Mouse (Mus musculus): ENCODE results near the gene Mfap3l. TPM values are rescaled to one million over a fixed set of nuclear protein-coding genes. Genes with fewer than 3 reads are reported as not detected.
"Not testable (repeated sequence)": the region's sequence is repeated elsewhere in the genome, so short reads cannot be mapped to it uniquely, and the experiment has no call there.

The Mfap3l gene
- 0.58 and 0.89 TPM in 2 replicates for polyA plus RNA-seq (2015; fragmentation: Nextera tagmentation; extraction: Ambion mirVana)

- H3K36me3 ChIP-seq (ENCODE audit: control insufficient read depth, insufficient read depth): no peaks in the 10 kb centered on the region
- ATAC-seq (replicated peaks; ENCODE audit: extremely low read depth, insufficient read depth, low FRiP score): peak; percentile 99
- H3K9ac ChIP-seq (ENCODE audit: low read length): peak within 1 kb of the TSS; percentile 75
- H3K4me2 ChIP-seq (ENCODE audit: low read depth, low read length): peak within 1 kb of the TSS; percentile 99
- peak within 1 kb of the TSS; percentile 61 for H3K27ac ChIP-seq (ENCODE audit: low read length)
- no peaks in the 10 kb centered on the region for H3K9me3 ChIP-seq (replicated peaks; ENCODE audit: control insufficient read depth, low read length)
- peak within 1 kb of the TSS; percentile 73 for H3K4me3 ChIP-seq (ENCODE audit: low read length)
- peaks cover 9% of the 10 kb centered on the region; the same call in 1 of the 2 replicates for H3K4me1 ChIP-seq (ENCODE audit: control insufficient read depth, insufficient read depth, low read length)
- under 1% methylated on average over 57 of the region's 60 CpGs for WGBS
- H3K27me3 ChIP-seq (ENCODE audit: control insufficient read depth, insufficient read depth, low read length): peaks cover 16% of the 10 kb centered on the region
Observed at GRCm38 (mm10) chr8:60632250-60632932, at the start of gene Mfap3l. Mfap3l (plus strand) TSS chr8:60632827.

DNA sequence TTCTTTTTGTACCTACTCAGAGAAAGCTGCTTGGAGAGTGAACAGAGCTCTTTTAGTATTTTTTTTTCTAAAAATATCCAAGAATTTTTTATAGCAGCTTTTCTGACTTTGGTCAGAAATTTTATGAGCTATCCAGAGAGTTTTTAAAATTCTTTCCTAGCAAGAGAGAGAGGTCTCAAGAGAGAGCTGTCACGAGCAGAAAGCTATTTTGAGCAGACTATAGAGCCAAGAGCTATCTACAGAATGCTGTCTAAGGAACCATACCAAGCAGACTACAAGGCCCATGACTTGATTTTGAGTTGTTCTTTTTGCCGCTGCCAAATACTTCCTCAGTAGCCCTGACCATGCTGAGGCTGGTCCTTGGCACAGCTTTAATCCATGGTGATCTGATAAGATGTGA lies 49.3 kb upstream of the Mfap3l start:
- Histone ChIP-seq H3K36me3 (ENCODE audit: control insufficient read depth, insufficient read depth) (no peaks in the 10 kb centered on the region), H3K4me2 (ENCODE audit: low read depth, low read length) (no peak overlapping the region), H3K9me3 (replicated peaks; ENCODE audit: control insufficient read depth, low read length) (no peaks in the 10 kb centered on the region), H3K4me3 (ENCODE audit: low read length) (no peak overlapping the region), H3K9ac (ENCODE audit: low read length) (no peak overlapping the region), H3K27ac (ENCODE audit: low read length) (no peak overlapping the region), H3K4me1 (ENCODE audit: control insufficient read depth, insufficient read depth, low read length) (no peaks in the 10 kb centered on the region), H3K27me3 (ENCODE audit: control insufficient read depth, insufficient read depth, low read length) (no peaks in the 10 kb centered on the region)
- ATAC-seq (replicated peaks; ENCODE audit: extremely low read depth, insufficient read depth, low FRiP score): no peak; the same call in 1 of the 2 replicates
- 31% methylated on average over 2 of the region's 2 CpGs for WGBS

- H3K4me1 ChIP-seq (ENCODE audit: control insufficient read depth, insufficient read depth, low read length); H3K27me3 ChIP-seq (ENCODE audit: control insufficient read depth, insufficient read depth, low read length); H3K36me3 ChIP-seq (ENCODE audit: control insufficient read depth, insufficient read depth); H3K27ac ChIP-seq (ENCODE audit: low read length); ATAC-seq (replicated peaks; ENCODE audit: extremely low read depth, insufficient read depth, low FRiP score); H3K9ac ChIP-seq (ENCODE audit: low read length); H3K4me2 ChIP-seq (ENCODE audit: low read depth, low read length); H3K9me3 ChIP-seq (replicated peaks; ENCODE audit: control insufficient read depth, low read length); H3K4me3 ChIP-seq (ENCODE audit: low read length): not testable (repeated sequence)
- 75% methylated on average over 29 of the region's 29 CpGs for WGBS
Observed at GRCm38 (mm10) chr8:60591352-60592105, 41.1 kb upstream of the Mfap3l start.

- Histone ChIP-seq H3K4me2 (ENCODE audit: low read depth, low read length) (no peak overlapping the region), H3K4me1 (ENCODE audit: control insufficient read depth, insufficient read depth, low read length) (no peaks in the 10 kb centered on the region), H3K4me3 (ENCODE audit: low read length) (no peak overlapping the region), H3K27me3 (ENCODE audit: control insufficient read depth, insufficient read depth, low read length) (no peaks in the 10 kb centered on the region), H3K27ac (ENCODE audit: low read length) (no peak overlapping the region), H3K9ac (ENCODE audit: low read length) (no peak overlapping the region), H3K36me3 (ENCODE audit: control insufficient read depth, insufficient read depth) (no peaks in the 10 kb centered on the region), H3K9me3 (replicated peaks; ENCODE audit: control insufficient read depth, low read length) (no peaks in the 10 kb centered on the region)
- no peak for ATAC-seq (replicated peaks; ENCODE audit: extremely low read depth, insufficient read depth, low FRiP score)
- 58% methylated on average over 3 of the region's 3 CpGs for WGBS
Observed at GRCm38 (mm10) chr8:60594761-60595160, 37.9 kb upstream of the Mfap3l start.

DNA sequence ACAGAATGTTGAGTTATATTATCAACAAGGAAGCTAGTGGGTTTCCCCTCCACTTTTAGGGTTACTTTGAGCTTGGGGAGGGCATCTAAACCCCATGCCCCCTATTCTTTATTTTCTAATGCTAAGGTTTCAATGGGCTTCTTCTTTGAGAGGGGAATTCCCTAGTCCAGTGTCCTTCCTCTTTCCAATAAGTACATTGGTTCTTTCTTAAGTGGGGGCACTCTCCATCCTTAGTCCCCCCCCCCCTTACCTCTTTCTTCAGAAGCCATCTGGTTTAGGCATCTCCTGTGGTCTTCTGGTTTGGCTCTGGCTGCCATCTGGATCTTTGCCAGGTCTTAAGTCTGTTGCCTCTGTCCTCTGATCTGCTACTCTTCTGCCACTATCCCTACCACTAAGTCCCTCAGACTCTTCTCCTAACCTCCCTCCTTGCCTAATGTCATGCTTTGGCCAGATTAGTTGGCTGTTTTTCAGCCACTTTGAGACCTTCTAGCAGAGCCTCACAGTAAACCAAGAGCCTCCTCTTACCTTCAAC lies 21.0 kb upstream of the Mfap3l start:
- no peaks in the 10 kb centered on the region for H3K36me3 ChIP-seq (ENCODE audit: control insufficient read depth, insufficient read depth)
- no peaks in the 10 kb centered on the region for H3K9me3 ChIP-seq (replicated peaks; ENCODE audit: control insufficient read depth, low read length)
- no peaks in the 10 kb centered on the region for H3K27me3 ChIP-seq (ENCODE audit: control insufficient read depth, insufficient read depth, low read length)
- no peak overlapping the region for H3K9ac ChIP-seq (ENCODE audit: low read length)
- ATAC-seq (replicated peaks; ENCODE audit: extremely low read depth, insufficient read depth, low FRiP score): no peak
- H3K4me3 ChIP-seq (ENCODE audit: low read length): no peak overlapping the region
- no peaks in the 10 kb centered on the region for H3K4me1 ChIP-seq (ENCODE audit: control insufficient read depth, insufficient read depth, low read length)
- no peak overlapping the region for H3K4me2 ChIP-seq (ENCODE audit: low read depth, low read length)
- no peak overlapping the region for H3K27ac ChIP-seq (ENCODE audit: low read length)

DNA sequence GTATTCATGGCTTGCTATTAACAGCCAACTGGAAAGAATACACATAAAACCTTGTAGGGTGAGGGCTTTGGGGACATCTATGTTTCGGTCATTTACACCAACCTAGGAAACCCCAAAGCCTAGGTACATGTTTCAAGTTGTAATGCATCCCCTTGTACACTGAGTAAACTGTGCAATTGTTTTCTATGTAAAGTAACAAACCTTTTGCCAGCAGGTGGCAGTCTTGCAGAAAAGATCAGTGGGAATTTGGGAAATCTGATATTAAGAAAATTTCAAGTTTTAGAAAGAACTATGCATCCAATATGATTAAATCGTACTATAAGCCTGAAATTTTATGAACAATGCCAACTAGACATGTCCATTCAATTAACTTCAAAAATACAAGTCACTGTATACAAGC lies 15.7 kb upstream of the Mfap3l start:
- Histone ChIP-seq H3K9me3 (replicated peaks; ENCODE audit: control insufficient read depth, low read length) (no peaks in the 10 kb centered on the region), H3K4me2 (ENCODE audit: low read depth, low read length) (no peak overlapping the region), H3K27me3 (ENCODE audit: control insufficient read depth, insufficient read depth, low read length) (no peaks in the 10 kb centered on the region), H3K4me1 (ENCODE audit: control insufficient read depth, insufficient read depth, low read length) (no peaks in the 10 kb centered on the region), H3K9ac (ENCODE audit: low read length) (no peak overlapping the region), H3K27ac (ENCODE audit: low read length) (no peak overlapping the region), H3K36me3 (ENCODE audit: control insufficient read depth, insufficient read depth) (no peaks in the 10 kb centered on the region), H3K4me3 (ENCODE audit: low read length) (no peak overlapping the region)
- WGBS: 22% methylated on average over 2 of the region's 2 CpGs
- no peak for ATAC-seq (replicated peaks; ENCODE audit: extremely low read depth, insufficient read depth, low FRiP score)

DNA sequence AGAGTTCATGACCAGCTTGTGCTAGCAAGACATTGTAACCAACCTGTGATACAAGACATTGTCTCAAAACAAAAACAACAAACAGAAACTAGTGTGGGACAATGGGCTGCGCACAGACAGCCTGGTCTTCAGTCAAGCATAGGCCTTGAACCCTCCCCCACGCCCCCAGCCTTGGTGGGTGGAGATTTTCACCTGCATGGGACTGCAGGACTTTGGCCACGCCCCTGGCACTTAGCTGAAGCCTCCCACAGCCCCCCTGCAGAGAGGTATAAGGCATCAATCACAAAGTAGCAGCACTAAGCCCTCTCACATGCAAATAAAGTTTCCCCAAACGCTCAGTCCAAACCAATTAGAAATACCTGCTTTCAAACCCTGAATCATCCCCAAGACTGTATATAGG lies 11.1 kb upstream of the Mfap3l start:
- H3K27ac ChIP-seq (ENCODE audit: low read length): no peak overlapping the region
- ATAC-seq (replicated peaks; ENCODE audit: extremely low read depth, insufficient read depth, low FRiP score): no peak
- H3K4me3 ChIP-seq (ENCODE audit: low read length): no peak overlapping the region
- H3K27me3 ChIP-seq (ENCODE audit: control insufficient read depth, insufficient read depth, low read length): no peaks in the 10 kb centered on the region
- H3K9me3 ChIP-seq (replicated peaks; ENCODE audit: control insufficient read depth, low read length): no peaks in the 10 kb centered on the region
- no peak overlapping the region for H3K9ac ChIP-seq (ENCODE audit: low read length)
- H3K4me1 ChIP-seq (ENCODE audit: control insufficient read depth, insufficient read depth, low read length): no peaks in the 10 kb centered on the region
- H3K4me2 ChIP-seq (ENCODE audit: low read depth, low read length): no peak overlapping the region
- WGBS: 75% methylated on average over 4 of the region's 4 CpGs
- no peaks in the 10 kb centered on the region for H3K36me3 ChIP-seq (ENCODE audit: control insufficient read depth, insufficient read depth)

DNA sequence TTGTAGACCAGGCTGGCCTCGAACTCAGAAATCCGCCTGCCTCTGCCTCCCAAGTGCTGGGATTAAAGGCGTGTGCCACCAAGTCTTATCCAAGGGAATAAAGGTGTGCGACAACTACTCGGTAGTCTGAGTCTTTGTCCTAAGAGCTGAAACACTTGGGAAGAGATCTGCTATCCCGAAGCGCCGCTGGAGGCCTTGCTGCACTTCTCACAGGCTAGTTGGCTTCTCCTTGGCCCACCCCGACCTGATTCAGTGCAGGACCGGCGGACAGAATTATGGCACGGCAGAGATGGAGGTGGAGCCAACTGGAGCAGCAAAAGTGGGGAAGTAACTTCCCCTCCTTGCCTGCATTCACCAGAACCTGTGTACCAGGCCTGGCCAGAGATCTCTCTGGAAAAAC lies 10.6 kb upstream of the Mfap3l start:
- 84% methylated on average over 12 of the region's 12 CpGs for WGBS
- H3K27ac ChIP-seq (ENCODE audit: low read length): no peak overlapping the region
- H3K4me3 ChIP-seq (ENCODE audit: low read length): no peak overlapping the region
- H3K27me3 ChIP-seq (ENCODE audit: control insufficient read depth, insufficient read depth, low read length): no peaks in the 10 kb centered on the region
- no peak overlapping the region for H3K4me2 ChIP-seq (ENCODE audit: low read depth, low read length)
- no peak for ATAC-seq (replicated peaks; ENCODE audit: extremely low read depth, insufficient read depth, low FRiP score)
- no peaks in the 10 kb centered on the region for H3K4me1 ChIP-seq (ENCODE audit: control insufficient read depth, insufficient read depth, low read length)
- no peaks in the 10 kb centered on the region for H3K36me3 ChIP-seq (ENCODE audit: control insufficient read depth, insufficient read depth)
- H3K9me3 ChIP-seq (replicated peaks; ENCODE audit: control insufficient read depth, low read length): no peaks in the 10 kb centered on the region
- no peak overlapping the region for H3K9ac ChIP-seq (ENCODE audit: low read length)

DNA sequence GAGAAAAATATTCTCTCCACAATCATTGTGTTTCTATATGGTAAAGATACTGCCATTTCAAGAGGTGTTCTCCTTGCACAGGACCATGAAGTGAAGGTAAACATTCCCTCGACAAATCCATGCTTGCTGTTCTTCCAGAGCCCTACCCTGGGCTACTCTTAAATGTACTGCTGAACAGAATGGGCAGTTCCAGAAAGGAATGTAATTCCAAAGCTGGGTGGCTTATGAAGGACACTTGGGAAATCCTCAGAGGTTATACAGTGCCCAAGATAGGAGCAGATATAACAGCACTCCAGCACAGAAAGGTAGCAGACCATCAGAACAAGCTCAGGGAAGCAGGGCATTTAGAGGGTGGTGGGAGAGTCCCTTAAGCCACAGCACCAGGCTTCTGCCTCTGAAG lies 9.2 kb upstream of the Mfap3l start:
- 67% methylated on average over 1 of the region's 1 CpGs for WGBS
- H3K9ac ChIP-seq (ENCODE audit: low read length): no peak overlapping the region
- no peaks in the 10 kb centered on the region for H3K4me1 ChIP-seq (ENCODE audit: control insufficient read depth, insufficient read depth, low read length)

More for the DNA sequence above, 9.2 kb upstream of the Mfap3l start:
- H3K4me2 ChIP-seq (ENCODE audit: low read depth, low read length): no peak overlapping the region
- no peak for ATAC-seq (replicated peaks; ENCODE audit: extremely low read depth, insufficient read depth, low FRiP score)
- no peaks in the 10 kb centered on the region for H3K9me3 ChIP-seq (replicated peaks; ENCODE audit: control insufficient read depth, low read length)
- no peaks in the 10 kb centered on the region for H3K36me3 ChIP-seq (ENCODE audit: control insufficient read depth, insufficient read depth)
- H3K27me3 ChIP-seq (ENCODE audit: control insufficient read depth, insufficient read depth, low read length): no peaks in the 10 kb centered on the region
- no peak overlapping the region for H3K4me3 ChIP-seq (ENCODE audit: low read length)
- no peak overlapping the region for H3K27ac ChIP-seq (ENCODE audit: low read length)
